In the genomic region with DNA sequence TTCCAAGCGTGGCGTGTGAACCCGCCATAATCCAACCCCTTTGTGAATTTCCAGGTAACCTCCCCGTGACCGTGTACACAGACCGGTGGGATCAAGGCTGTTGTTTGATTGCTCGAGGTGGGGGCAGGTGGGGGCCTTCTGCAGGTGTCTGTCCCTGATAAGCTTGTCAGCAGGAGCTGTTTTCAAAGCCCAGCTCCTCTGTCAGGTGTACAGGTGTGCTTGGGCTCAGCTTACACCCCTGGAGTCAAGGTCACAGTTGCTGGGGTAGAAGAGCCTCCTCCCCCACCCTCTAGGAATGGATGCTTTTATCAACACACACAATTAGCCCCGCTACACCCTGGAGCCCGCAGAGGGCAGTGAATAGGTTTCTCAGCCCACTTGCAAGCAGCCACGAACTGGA, we compare ENCODE assay signal across 13 mouse cellular contexts.
DNase-seq lines count a peak whose midpoint lies in the region; ATAC-seq and TF ChIP-seq lines count a peak whose summit lies in the region.
"Had no signal": no experiment of that assay in that cellular context is flagged by ENCODE, and none has a peak within 500 bp of the region (broad histone marks: within the 10 kb centered on the region; RNA-seq: fewer than 3 reads in every experiment).

No protein-coding gene starts in this region.

- H3K4me3 ChIP-seq in heart, embryonic 14.5 days (ENCODE audit: control insufficient read depth in 1 of 2, insufficient read depth in 1 of 2, low read depth in 1 of 2, low read length in 2 of 2) = no peak overlapping the region
- no peak overlapping the region for H3K4me3 ChIP-seq in ES-Bruce4 (ENCODE audit: low read depth, low read length)
- H3K4me3 ChIP-seq in embryonic facial prominence, embryonic 12.5 days = no peak overlapping the region
- no peak overlapping the region for H3K4me3 ChIP-seq in kidney, postnatal 0 days (replicated peaks; ENCODE audit: low read depth, low read length)
- H3K4me3 ChIP-seq in hindbrain, embryonic 13.5 days = no peak overlapping the region

- H3K9me3 ChIP-seq in heart, embryonic 14.5 days (ENCODE audit: control insufficient read depth, low read length) = no peaks in the 10 kb centered on the region
- no peaks in the 10 kb centered on the region; the same call in 1 of the 2 replicates for H3K9me3 ChIP-seq in ES-Bruce4 (replicated peaks; ENCODE audit: control insufficient read depth, insufficient read depth, low read length, poor library complexity, severe bottlenecking)
- no peaks in the 10 kb centered on the region for H3K9me3 ChIP-seq in embryonic facial prominence, embryonic 12.5 days
- H3K9me3 ChIP-seq in kidney, postnatal 0 days (replicated peaks; ENCODE audit: low read length) = no peaks in the 10 kb centered on the region
- H3K9me3 ChIP-seq in hindbrain, embryonic 13.5 days = no peaks in the 10 kb centered on the region; the same call in 1 of the 2 replicates

- no peaks in the 10 kb centered on the region for H3K36me3 ChIP-seq in heart, embryonic 14.5 days (ENCODE audit: control insufficient read depth, insufficient read depth, low read length)
- H3K36me3 ChIP-seq in ES-Bruce4 (ENCODE audit: control insufficient read depth, insufficient read depth, low read length, poor library complexity, severe bottlenecking) = no peaks in the 10 kb centered on the region
- no peaks in the 10 kb centered on the region for H3K36me3 ChIP-seq in embryonic facial prominence, embryonic 12.5 days
- no peaks in the 10 kb centered on the region for H3K36me3 ChIP-seq in kidney, postnatal 0 days (ENCODE audit: insufficient read depth, low read length)
- no peaks in the 10 kb centered on the region for H3K36me3 ChIP-seq in hindbrain, embryonic 13.5 days

- no peak for TF ChIP-seq CTCF in ES-Bruce4 (IDR thresholded peaks at IDR 0.05; ENCODE audit: low read depth, low read length)
- TF ChIP-seq CTCF in kidney, postnatal 0 days (IDR thresholded peaks at IDR 0.05; ENCODE audit: low read depth) = peak; percentile 37

- H3K27me3 ChIP-seq in heart, embryonic 14.5 days (ENCODE audit: control insufficient read depth, insufficient read depth, low read length) = no peaks in the 10 kb centered on the region
- H3K27me3 ChIP-seq in ES-Bruce4 (ENCODE audit: control insufficient read depth, insufficient read depth, low read length, poor library complexity, severe bottlenecking) = no peaks in the 10 kb centered on the region
- H3K27me3 ChIP-seq in embryonic facial prominence, embryonic 12.5 days = no peaks in the 10 kb centered on the region
- no peaks in the 10 kb centered on the region for H3K27me3 ChIP-seq in kidney, postnatal 0 days (ENCODE audit: insufficient read depth, low read length)
- no peaks in the 10 kb centered on the region for H3K27me3 ChIP-seq in hindbrain, embryonic 13.5 days

- 0 out of 2 replicates have a peak, but pooled peaks have one; percentile 17 for ATAC-seq in heart, embryonic 14.5 days (ENCODE audit: insufficient number of reproducible peaks, insufficient read depth, low FRiP score, low read depth)
- ATAC-seq in embryonic facial prominence, embryonic 12.5 days (ENCODE audit: insufficient number of reproducible peaks, insufficient read depth, low FRiP score, low TSS enrichment) = 0 out of 2 replicates have a peak, but pooled peaks have one; percentile 47
- ATAC-seq in kidney, postnatal 0 days (replicated peaks; ENCODE audit: low FRiP score, low read depth) = peak; percentile 52; the same call in 1 of the 2 replicates
- no peak for ATAC-seq in hindbrain, embryonic 13.5 days (ENCODE audit: low FRiP score)
- ATAC-seq: forebrain, postnatal 0 days had no signal

- no peak overlapping the region for H3K27ac ChIP-seq in heart, embryonic 14.5 days (replicated peaks in 1 of 2; ENCODE audit: control insufficient read depth in 1 of 2, insufficient read depth in 1 of 2, low read depth in 2 of 2, low read length in 2 of 2)
- no peak overlapping the region for H3K27ac ChIP-seq in ES-Bruce4 (ENCODE audit: insufficient read depth, low read length)
- H3K27ac ChIP-seq in embryonic facial prominence, embryonic 12.5 days = no peak overlapping the region
- H3K27ac ChIP-seq in kidney, postnatal 0 days = no peak overlapping the region
- no peak overlapping the region for H3K27ac ChIP-seq in hindbrain, embryonic 13.5 days

- TF ChIP-seq POLR2A in ES-Bruce4 (IDR thresholded peaks at IDR 0.05; ENCODE audit: insufficient read depth, low read length) = no peak

- no peak overlapping the region for H3K4me2 ChIP-seq in heart, embryonic 14.5 days (ENCODE audit: low read length)
- H3K4me2 ChIP-seq in embryonic facial prominence, embryonic 12.5 days (replicated peaks) = no peak overlapping the region
- H3K4me2 ChIP-seq in kidney, postnatal 0 days (ENCODE audit: low read length) = no peak overlapping the region
- no peak overlapping the region for H3K4me2 ChIP-seq in hindbrain, embryonic 13.5 days

- H3K4me1 ChIP-seq in heart, embryonic 14.5 days (ENCODE audit: control insufficient read depth in 2 of 2, insufficient read depth in 2 of 2, low read length in 2 of 2) = peaks cover 12% of the 10 kb centered on the region in 2 experiments; a peak in 3 of 4 replicates
- H3K4me1 ChIP-seq in ES-Bruce4 (ENCODE audit: control insufficient read depth, insufficient read depth, low read length) = peaks cover 7% of the 10 kb centered on the region
- peaks cover 2% of the 10 kb centered on the region for H3K4me1 ChIP-seq in embryonic facial prominence, embryonic 12.5 days
- peaks cover 1% of the 10 kb centered on the region; the same call in 1 of the 2 replicates for H3K4me1 ChIP-seq in kidney, postnatal 0 days (replicated peaks; ENCODE audit: insufficient read depth, low read length)
- H3K4me1 ChIP-seq in hindbrain, embryonic 13.5 days (replicated peaks) = peaks cover 15% of the 10 kb centered on the region

- no peak for DNase-seq in heart, postnatal 10 days
- DNase-seq in kidney, postnatal 0 days (ENCODE audit: low spot score) = no peak
- no peak for DNase-seq in frontal cortex, postnatal 36 days (ENCODE audit: low spot score in 2 of 2)
- DNase-seq in cerebellum, postnatal 36 days = no peak
- DNase-seq: cerebellum, adult 9-10 months; forebrain, postnatal 0 days; lung, postnatal 14 days; retina, postnatal 1 day; thymus, adult 2 months had no signal

- peak; percentile 93 for TF ChIP-seq EP300 in ES-Bruce4 (IDR thresholded peaks at IDR 0.05; ENCODE audit: insufficient read depth, low read depth, low read length)

- 32% methylated on average over 10 of the region's 10 CpGs for whole genome bisulfite sequencing in heart, embryonic 14.5 days
- 38% methylated on average over 10 of the region's 10 CpGs for WGBS in embryonic facial prominence, embryonic 12.5 days
- 25% methylated on average over 10 of the region's 10 CpGs for WGBS in kidney, postnatal 0 days
- 43% methylated on average over 10 of the region's 10 CpGs for WGBS in hindbrain, embryonic 13.5 days

- intact Hi-C loops in heart, postnatal 10 days (cut with DNase I) = no loop called here

- no peak overlapping the region for H3K9ac ChIP-seq in heart, embryonic 14.5 days (ENCODE audit: low read length)
- no peak overlapping the region for H3K9ac ChIP-seq in ES-Bruce4 (ENCODE audit: low read depth, poor library complexity, severe bottlenecking)
- no peak overlapping the region for H3K9ac ChIP-seq in embryonic facial prominence, embryonic 12.5 days
- no peak overlapping the region for H3K9ac ChIP-seq in kidney, postnatal 0 days (ENCODE audit: low read depth, low read length)
- no peak overlapping the region for H3K9ac ChIP-seq in hindbrain, embryonic 13.5 days
- H3K9ac ChIP-seq: forebrain, postnatal 0 days had no signal
